Mouse (Mus musculus) erythroblast, embryonic 14.5 days (primary cell): ENCODE data around the gene Ptpn3.

Source experiments
- GATA1 ChIP-seq: IDR thresholded peaks from 2 replicates; pipeline ENCODE4 v1.6.1; 2012; ENCODE audit warnings: low read length, inconsistent platforms, mixed read lengths
- TAL1 ChIP-seq: IDR thresholded peaks from 3 replicates; pipeline ENCODE4 v1.6.1; 2012; ENCODE audit warnings: low read length, inconsistent platforms, mixed read lengths

DNA sequence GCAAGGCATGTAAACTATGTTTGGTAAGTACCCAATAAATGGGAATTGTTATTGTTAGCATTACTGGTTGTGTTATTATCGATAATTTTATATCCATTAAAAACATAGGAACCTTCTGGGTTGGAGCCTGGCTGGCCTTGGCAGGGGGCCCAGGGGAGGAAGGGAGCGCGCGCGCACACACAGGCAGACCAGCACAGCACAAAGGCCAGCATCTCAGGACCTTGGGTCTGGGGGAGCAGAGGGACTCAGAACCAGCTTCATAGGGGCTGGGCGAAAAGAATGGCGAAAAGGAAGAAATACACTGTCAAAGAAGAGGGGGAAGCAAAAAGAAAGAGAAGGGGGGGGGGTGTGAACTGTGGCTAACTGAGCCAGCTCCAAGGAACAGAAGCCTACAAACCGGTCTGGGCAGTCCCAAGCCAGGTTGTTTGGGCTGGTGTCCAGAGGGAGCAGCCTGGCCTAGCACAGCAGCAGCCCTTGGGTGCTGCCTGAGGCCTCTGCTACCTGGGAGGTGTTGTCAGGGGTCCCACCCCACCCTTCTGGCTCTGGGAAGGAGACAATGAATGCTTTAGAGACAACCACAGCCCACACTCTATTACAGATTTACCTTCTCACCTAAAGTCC lies 145.0 kb downstream of the Ptpn3 start:
- TF ChIP-seq GATA1 (no peak), TAL1 (no peak)
